Mouse (Mus musculus): ENCODE data around the gene Trim6.
"Not testable (repeated sequence)": the region's sequence is repeated elsewhere in the genome, so short reads cannot be mapped to it uniquely, and the experiment has no call there.

The Trim6 gene

DNA sequence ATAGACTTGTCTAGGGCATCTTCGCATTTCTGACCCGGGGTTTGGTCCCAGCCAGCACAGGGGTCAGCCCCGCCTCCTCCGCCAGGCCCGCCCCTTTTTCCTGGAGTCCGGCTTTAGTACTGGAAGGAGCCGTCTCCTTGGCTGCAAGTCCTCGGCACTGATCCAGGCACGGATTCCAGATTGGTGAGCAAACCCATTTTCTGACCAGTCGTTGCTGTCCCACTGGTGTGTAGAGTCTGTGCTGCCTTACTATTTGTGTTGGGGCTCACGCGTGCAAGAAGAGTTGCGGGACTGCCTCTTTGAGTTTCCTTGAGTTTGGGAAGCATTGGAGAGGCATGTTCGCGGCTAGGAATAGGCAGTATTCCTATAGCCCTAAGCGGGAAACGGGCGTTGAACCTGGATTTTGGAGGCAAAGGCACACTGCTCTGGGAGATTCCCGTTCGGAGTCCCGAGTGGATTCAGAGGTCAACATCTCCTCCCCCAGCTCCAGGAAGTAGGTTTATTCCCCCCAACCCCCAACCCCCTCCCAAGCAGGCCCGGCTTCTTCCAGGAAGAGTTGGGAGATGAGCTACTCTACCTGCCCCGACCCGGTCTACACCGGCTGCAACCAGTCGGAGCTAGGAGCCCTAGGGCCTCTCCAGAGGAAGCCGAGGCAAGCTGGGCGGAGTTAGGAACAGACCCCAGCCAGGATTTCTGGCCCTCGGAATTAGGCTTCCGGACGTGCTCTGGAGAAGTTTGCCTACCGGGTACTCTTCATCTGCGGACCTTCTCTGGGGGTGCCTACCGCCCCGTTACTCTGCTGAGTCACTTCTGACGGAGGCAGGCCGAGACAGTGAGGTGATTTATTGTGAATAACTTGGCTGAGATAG, at the start of gene Trim6:
Trim6 (plus strand) TSS at position 93 of the 869 bp plus-strand sequence.
- peak; percentile 8 for DNase-seq (ENCODE audit: low spot score)

DNA sequence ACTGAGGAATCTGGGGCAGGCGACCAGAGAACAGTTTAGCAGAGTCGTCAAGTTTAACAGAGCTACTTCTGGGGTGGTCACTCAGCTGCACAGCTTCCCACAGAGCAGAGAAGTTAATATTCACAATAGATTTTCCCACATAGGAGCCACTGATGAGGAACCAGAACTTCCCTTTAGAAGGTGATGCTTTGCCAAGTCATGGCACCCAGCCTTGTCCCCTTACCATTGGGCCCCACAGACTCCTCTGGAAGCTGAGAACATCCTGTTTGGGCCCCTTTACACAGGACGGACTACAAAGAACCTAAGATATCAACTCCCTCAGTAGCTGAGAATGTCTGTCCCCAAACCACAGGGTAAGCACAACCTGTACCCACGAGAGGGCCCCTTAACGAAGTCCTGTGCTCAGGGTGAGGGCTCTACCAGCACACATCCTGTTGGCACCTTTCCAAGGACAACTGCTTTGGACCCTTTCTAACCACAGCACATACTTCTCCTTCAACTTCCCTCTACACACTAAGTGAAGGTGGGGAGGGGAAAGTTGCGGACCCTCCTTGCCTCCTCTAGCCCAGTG, 48.9 kb upstream of the Trim6 start:
- DNase-seq (ENCODE audit: low spot score) = no peak

DNA sequence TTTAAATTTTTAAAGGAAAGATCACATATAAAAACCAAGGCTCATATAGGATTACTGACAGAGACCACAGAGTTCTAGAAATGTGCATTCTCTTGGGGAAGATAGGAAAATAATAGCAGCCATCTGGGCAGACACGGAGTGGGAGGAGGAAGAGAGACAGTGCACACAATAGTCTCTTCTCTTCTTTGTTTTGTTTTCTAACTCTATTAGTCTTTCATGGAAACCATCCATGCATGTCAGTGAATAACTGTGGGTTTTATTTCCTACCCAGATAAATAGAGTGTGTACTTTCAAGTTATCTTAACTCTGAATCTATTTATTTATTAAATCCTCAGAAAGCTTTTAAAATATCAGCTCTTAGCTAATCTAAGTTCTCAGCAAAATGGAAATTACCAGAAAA, 43.5 kb upstream of the Trim6 start:
- no peak for DNase-seq (ENCODE audit: low spot score)

DNA sequence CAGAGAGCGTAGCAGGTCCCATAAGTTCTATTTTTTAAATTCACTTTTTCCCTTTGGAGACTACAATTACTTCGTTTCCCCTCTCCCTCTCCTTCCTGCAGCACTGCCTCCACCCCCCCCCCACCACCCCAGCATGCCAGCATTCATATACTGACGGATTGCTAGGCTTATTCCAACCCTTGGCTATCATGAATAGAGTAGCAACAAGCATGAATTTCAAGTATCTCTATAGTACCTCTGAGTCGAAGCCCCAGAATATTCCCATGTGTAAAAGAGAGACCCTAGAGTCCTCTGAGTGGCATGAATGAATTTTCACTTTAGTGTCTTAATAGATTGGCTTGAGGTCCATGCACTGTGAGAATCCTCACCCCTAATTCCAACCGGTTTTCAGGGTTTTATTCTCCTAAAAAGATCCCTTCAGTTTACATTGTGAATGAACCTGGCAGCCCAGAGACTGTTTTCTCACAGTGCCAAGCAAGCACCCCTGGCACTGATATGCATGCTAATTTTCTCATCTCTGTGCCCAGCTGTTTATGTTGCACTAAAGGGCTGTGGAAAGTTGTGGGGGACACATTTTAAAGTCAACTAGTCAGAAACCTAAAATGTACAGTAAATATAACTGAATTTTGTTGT, 40.1 kb upstream of the Trim6 start:
- no peak for DNase-seq (ENCODE audit: low spot score)

DNA sequence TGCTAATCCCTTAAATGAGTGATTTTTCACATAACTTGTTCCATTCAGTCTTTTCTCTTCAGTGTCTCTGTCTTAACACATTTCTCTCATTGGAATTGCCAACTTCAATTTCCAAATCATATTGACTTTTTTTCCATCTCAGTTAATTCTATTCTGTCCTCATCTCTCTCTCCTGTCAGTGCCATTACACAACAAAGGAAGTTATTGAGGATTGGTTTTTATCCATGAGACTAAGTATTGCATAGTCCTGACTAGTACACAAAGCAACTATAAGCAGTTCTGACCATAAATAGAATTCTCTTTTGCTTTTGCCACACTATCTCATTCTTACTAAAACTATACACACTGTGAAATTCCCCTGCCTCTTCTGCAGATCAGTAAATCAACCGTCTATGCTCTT, 39.5 kb upstream of the Trim6 start:
- DNase-seq (ENCODE audit: low spot score) = no peak

DNA sequence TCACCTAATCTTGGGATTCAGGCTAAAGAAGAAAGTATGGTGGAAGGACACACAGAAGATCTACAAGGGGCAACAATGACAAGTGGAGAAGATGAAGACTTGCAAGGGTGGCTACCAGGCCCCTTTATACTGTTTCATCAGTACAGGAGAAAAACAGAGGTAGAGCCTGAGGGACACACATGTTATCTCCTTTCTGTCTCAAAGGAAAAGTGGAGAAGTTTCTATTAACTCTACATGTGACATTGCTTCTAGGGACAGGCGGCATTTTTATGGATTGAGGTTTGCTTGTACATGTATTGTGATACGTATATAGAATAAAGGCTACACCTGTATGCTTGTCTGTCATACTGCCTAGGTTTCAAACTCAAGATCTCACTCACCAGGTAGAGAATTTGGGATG, 35.3 kb upstream of the Trim6 start, which contains the start of gene Olfr648:
Olfr648 (minus strand) TSS at position 101 of the 400 bp plus-strand sequence.
- DNase-seq (ENCODE audit: low spot score) = no peak

DNA sequence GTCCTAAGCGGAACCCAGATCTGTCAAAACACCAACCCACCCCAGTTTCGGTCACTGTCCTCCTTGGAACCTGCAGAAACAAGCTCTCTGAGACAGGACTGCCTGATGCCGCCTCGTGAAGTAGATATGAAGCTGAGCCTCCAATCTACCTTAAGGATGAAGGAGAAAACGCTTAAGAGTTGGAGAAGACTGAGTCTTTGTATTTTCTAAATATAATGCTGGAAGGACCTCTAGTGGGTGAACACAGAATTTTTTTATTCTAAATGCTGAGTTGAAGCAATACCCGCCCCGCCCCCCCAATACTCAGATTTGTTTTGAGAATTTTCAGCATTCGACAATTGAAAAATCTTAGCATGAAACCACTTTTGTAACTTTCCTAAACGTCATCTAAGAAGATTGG, 27.3 kb upstream of the Trim6 start:
- no peak for DNase-seq (ENCODE audit: low spot score)

DNA sequence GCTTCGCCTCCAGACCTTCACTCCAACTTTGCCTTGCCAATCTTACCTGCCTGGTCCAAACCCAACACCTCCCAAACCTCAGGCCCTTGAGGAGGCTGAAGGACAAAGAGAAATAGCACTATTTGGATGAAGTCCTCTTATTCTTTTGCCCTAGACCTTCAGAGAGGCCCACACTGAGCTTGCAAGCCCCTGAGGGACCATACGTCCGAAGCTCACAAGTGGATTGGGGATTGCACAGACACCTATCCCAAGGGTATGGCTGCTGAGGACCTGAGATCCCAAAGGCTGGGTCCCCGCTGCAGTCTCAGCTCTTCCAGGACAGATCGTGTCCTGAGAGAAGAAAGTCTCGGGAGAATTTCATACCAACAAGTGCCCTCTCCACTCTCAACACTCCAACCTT, 22.7 kb upstream of the Trim6 start, which contains the start of gene Olfr649:
Olfr649 (minus strand) TSS at position 101 of the 400 bp plus-strand sequence.
- DNase-seq (ENCODE audit: low spot score) = no peak

DNA sequence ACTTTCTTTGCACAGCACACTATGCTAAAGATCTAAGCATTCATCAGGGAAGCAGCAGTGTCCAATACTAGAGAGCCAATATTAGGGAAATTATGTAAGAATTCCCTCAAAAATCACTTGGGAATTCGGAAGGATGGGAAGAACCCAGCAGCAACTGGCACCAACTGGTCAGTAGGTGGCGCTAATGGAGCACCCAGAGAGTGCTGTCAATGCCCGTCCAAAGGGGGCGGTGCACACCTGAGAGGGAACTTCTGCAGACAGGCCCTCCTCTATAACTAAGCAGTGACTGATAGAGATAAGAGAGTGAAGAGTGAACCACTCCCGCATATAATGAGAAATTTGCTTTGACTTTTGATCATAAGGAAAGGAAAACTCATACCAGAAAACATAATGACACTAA, 18.8 kb upstream of the Trim6 start:
- peak; percentile 58 for DNase-seq (ENCODE audit: low spot score)

DNA sequence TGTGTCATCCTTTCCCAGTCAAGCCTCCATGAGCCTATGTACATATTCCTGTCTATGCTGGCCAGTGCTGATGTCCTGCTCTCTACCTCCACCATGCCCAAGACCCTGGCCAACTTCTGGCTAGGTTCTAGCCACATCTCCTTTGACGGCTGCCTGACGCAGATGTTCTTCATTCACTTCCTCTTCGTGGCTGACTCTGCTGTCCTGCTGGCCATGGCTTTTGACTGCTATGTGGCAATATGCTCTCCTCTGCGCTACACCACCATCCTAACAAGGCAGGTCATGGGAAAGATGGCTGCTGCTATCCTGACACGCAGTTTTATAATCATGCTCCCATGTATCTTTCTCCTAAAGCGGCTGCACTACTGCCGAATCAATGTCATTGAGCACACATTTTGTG, 12.4 kb upstream of the Trim6 start:
- no peak for DNase-seq (ENCODE audit: low spot score)

DNA sequence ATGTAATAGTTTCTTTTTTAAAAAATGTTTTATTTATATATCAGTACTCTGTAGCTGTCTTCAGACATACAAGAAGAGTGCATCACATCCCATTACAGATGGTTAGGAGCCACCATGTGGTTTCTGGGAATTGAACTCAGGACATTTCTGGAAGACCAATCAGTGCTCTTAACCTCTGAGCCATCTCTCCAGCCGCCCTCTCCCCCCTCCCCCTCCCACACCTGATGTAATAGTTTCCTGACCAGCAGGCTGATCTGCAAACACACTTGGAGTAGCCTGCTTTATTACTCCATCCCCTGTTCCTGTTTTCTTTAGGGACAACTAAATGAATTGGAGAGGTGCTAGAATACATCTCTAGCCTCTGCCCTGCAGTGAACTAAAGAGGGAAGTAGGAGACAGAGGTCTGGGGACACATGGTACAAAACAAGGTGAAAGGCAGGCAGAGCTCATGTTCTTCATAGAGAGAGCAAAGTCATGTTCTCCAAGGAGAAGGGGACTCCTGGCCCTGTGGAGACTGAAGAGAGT, 2.5 kb upstream of the Trim6 start:
- DNase-seq (ENCODE audit: low spot score) = no peak

DNA sequence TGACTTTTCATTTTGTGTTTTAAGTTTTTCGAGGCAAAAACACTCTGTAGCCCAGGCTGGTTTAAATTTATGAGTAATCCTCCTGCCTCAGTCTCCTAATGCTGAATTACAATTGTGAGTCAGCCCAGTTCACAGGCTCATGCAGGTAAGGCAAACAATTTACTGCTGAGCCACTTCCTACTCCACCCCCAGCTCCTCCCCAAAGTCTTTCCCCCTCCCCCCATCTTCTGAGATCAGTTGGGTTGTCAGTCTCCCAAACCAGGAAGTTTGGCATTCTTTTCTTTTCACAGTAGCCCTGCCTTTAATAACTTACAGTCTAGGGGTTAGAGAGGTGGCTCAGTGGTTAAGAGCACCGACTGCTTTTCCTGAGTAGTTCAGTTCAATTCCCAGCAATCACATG, 712 bp upstream of the Trim6 start:
- no peak for DNase-seq (ENCODE audit: low spot score)

DNA sequence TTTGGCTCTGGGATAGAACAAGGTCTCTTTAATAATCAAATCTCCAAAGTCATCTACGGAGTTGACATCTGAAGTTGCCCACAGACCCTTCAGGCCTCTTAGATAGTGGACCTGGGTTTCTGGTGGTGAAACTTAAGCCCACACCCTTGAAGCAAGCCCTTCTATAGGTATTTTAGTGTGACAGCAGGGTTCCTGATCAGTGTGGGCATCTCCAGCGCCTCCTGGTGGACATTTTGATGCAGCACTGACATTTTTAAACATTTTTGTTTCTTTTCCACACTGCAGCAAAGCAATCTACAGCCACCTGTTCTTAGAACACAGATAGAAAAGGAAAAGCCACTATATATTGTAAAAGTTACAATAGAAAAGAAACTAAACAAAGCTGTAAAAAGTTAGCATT, 12.6 kb downstream of the Trim6 start:
- DNase-seq (ENCODE audit: low spot score) = no peak

DNA sequence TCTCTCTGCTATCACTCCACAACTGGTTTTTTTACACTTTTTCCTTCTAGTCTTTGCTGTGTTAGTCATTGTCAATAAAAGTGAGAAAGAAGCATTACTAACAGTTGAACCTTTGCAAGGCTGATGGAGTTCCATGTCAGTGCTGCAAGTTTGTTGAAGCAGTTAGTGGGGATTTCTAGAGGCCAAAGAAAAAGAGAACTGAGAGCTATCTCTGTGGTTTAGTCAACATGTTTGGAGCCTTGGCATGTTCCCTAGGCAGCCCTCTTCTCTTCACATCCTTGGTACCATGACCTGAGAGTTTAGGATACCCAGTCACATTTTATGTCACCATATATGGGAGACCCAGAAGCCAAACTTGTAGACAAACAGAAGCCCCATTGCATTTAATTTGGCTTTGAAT, 22.3 kb downstream of the Trim6 start:
- no peak for DNase-seq (ENCODE audit: low spot score)

DNA sequence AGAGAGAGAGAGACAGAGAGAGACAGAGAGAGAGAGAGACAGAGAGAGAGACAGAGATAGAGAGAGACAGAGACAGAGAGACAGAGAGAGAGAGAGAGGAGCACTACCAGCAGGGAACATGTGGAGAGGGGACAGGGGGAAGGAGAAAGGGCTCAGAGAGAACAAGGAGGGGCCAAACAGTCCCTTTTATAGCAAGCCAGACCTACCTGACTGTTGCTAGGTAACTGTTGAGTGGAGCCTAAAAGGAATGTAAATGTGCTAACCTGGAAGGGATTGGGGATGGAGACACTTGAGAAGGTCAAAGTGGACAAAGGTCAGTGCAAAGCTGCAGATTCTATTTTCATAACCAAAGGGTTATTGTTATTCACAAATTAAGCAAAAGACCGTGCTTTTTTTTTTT, 25.0 kb downstream of the Trim6 start:
- no peak for DNase-seq (ENCODE audit: low spot score)

DNA sequence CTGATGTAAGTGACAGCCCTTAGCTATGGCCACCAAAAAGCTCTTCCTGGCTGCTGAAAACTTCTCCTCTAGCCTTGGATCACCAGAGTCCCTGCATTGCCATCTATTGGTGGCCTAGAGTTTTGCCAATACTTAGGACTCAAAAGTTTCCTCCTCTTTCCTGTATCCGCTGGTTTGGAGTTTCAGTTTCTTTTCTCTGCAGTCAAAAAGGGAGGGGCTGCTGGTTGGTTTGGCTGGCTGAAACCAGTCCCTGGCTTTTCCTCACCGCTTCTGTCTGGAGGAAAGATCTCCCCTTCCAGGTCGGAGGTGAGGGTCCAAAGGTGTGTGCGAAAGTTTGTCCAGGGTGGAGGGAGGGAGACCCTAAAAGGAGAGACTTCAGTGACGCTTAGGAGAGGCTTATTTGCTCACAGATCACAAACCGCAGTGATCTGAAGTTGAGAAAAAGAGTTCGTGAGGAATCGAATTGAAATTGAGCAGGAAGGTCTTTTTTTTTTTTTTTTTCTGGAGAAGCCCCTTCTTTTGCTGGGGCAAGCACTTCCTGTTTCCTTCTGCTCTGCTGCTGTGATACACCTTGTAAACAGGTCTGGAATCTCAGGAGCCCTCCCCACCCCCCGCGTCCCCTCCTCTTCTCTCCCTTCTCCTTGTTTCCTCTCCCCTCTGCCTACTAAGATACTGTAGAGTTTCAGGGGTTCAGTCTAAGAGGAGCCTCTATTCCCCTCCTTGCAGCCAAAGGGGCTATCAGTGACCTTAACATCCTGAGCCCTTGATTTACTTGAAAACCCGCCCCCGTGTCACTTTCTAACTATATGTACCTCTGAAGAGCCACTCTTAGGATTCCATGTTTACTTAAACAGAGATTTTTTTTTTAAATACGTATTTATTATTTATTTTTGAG, 25.9 kb downstream of the Trim6 start, which contains the start of gene Trim34a:
Trim34a (plus strand) TSS at position 171 of the 895 bp plus-strand sequence.
- DNase-seq (ENCODE audit: low spot score) = peak; percentile 20

DNA sequence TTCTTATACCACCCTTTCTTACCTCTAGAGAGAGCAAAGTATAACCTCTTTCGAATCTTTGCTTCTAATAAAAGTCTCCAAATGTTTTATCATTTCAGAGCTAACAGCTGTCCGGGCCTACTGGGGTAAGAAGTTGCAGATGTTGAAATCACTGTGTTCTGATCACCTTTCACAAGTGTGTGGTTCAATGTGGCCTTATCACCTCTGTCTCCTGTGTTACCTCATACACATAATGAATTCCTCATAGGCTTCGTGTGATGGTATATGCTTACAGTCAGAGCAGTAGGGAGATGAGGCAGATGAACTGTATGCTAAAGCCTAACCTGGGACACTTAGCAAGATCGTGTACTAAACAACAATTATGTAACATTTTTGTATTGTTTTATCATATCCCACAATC, 41.8 kb downstream of the Trim6 start:
- not testable (repeated sequence) for DNase-seq (ENCODE audit: low spot score)

DNA sequence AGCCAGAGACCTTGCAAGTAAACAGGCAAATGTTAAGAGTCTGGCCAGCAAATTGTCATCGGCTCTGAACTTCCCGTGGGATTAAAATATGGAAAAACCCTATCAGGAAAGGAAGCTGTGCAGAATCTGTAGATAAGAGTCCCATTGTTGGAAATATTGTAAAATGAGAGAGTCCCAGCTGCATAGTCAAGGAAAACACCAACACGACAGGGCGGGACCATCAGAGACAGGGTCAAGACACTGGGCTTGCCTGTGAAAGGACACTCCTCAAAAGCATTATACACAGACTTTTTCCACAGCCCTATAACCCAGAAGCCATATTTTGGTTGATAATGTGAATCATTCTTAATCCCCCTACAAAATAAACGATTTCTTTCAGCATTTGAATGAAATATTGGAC, 46.7 kb downstream of the Trim6 start:
- not testable (repeated sequence) for DNase-seq (ENCODE audit: low spot score)

DNA sequence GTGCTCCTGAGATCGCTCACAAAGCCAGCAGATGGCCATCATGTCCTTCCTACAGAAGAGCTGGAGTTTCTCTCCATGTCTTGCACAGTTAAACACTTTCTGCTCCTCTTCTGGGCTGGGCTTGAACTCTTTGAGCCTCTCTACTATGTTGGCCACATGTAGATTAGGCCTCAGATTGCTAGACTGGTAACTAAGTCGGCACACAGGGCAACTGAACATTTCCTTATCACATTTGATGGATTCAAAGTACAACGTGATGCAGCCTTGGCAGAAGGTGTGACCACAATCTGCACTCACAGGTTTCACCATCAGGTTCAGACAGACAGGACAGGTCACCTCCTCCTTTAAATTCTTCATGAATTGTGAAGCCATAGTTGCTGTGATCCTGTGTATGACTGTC, 60.8 kb downstream of the Trim6 start:
- DNase-seq (ENCODE audit: low spot score) = not testable (repeated sequence)
